Mouse (Mus musculus): ENCODE results near the gene Gm45062. TPM values are rescaled to one million over a fixed set of nuclear protein-coding genes. Genes with fewer than 3 reads are reported as not detected.

The Gm45062 gene
- total RNA-seq, 2 experiments from 2014 or later, result not detected

DNA sequence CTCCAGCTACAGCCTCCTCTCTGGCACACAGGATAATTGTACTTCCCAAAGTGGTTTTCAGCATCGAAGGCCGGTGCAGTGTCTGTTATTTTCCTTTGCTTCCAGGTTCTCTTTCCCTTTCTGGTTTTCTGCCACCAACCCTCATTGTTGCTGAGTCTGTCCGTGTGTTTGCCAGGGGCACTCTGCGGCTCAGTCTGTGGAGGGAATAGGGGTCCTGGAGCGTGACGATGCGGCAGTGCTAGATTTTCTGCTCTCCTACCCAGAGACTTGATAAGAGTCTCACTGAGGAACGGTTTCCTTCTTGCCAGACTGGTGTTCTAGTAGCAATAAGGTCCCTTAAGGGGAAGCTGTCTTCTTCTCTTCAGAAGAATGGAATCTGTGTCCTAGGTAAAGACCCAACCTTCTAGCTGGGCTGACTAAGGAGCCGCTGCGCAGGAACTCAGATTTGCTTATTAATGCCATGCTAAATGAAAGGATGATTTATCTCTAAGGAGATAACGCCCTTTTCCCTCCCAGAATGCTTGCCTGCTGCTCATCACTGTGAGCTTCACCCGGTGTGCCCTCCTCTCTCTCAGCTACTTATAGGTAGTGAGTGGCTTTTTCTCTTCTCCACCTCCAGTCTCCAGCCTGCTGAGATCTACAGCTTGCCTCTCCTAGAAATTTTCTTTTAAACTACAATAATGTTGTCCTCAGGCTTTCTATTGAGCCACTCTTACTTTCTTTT is 104.9 kb downstream of the Gm45062 start:
- intact Hi-C loops (cut with DNase I), result no loop called here
- DNase-seq, result no peak

DNA sequence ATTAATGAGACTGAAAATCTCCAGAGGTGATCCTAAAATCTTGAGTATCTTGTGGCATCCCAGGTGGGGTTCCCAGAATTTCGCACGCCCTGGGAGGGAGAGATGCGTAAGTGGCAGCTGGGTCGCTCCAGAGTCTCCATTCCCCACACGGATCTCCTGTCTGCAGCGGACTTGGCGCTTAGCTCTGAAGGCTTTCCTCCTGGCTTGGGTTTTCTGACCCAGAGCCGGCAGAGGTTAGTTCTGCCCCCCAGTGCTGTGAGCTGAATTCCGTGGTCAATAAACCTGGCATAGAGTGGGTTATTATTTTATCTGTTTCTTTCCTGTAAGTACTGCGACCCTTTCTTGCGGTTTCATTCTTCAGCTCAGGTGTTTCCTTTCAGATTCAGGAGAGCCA is 105.5 kb downstream of the Gm45062 start:
- DNase-seq, result no peak
- intact Hi-C loops (cut with DNase I), result no loop called here

DNA sequence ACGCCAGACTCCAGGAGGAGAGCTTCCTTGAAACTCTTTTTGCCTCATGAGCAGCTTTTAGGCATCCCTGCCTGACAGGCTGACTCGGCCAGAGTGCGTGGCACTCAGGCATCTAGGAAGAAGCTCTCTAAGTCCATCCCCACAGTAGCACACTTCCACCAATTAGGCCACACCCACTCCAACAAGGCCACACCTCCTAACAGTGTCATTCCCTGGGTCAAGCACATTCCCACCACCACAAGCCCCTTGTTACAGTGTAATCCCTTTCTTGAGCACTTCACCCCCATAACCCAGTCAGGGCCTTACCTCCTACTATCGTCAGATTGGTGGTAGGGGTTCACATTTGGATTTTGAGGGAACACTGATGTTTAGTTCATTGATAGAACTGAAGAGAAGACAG is 108.4 kb downstream of the Gm45062 start:
- DNase-seq, result no peak
- intact Hi-C loops (cut with DNase I), result no loop called here

DNA sequence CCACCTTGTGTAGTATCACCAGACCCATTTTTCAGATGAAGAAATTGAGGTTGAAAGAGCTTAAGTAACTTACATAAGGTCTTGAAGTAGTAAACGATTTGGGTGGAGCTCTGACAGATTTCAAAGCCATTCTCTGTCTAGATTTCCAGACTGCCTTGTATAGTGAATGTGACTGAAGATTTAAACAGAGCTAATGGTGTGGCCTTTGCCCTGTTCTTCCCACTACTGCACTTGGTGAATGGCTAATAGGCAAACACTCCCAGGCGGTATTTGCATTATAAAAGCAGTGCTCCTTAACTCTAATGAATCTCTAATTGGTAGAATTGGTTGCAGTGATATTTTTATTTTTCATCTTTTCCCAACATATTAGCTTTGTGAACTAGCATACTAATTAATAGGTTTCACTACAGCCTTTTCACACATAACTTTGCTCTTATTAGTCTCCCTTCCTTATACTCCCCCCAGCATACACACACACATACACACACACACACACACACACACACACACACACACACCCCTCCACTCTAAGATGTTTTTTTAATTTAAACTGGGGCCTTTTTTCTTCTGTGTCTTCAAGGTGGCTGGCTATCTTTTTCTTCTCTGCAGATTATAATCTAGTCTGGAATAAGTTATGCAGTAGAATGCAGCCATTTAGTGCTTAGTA is 109.1 kb downstream of the Gm45062 start:
- no peak for DNase-seq
- intact Hi-C loops (cut with DNase I), result no loop called here

DNA sequence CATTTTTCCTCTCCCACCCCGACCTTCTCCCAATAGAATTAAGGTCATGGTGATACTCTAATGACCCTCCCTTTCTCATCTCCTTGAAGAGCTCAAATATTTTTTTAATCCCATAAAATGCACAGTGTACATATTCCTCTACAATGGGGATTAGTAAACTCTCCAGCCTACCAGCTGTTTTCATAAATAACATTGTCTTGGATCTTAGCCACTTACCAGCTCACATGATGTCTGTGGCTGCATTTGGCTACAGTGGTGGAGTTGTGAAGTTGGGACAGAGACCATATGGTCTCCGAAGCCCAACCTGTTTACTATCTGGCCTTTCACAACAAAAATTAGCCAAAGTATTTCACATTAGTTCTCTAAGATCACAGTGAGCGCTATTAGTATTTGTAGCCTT is 111.4 kb downstream of the Gm45062 start:
- intact Hi-C loops (cut with DNase I), result no loop called here
- no peak for DNase-seq

DNA sequence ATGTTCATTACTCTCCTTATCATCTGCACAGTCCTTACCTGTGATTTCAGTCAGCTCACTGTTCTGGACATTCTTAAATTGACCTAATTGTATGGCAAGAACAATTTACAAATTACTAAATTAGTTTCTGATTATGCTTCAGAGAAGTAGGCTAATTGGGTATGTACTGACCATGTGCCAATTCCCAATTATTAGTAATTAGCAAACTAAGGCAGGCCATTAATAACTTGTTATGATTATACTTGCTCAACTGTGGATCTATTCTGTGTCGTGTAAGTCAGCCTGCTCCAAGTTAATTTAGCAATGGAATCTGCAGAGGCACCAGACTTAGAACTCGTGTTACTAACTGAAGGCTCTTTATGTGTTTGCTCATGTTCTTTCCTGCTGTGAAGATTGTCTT is 113.8 kb downstream of the Gm45062 start:
- intact Hi-C loops (cut with DNase I), result no loop called here
- DNase-seq, result no peak

DNA sequence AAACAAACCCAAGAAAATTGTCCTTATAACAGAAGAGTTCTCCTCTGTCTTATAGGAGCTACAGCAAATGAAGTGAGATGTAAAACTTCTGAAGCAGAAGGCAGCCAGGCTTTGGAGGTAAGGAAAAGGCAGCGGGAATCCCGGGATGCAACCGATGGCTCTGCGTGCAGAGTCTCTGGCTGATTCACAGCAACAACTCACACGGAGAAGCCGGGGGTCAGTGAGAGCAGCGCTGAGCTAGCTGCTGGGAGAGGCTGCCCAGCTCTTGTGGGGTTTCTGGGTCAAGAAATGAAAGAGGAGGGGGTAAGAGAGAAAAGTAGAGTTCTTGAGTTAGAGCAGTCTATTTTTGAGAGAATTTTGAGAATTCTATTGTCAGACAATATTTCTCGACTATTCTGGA is 114.6 kb downstream of the Gm45062 start:
- DNase-seq, result no peak
- intact Hi-C loops (cut with DNase I), result no loop called here

DNA sequence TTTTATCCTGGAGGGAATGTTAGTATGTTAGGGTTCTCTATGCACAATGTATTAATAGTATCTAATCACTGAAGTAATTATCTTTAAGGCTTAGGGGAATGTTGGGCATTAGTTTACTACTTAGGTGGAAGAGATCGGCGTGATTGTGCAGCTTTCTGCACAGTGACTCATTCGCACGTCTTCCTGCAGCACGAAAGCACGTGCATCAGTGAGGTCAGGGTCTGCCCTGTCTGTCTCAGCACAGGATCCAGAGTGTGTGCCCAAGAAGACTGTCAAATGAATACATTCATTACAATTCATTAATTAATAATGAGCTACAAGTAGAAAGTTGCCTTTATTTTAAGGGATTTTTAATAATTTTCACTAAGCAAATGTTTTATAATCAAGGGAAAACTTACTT is 115.0 kb downstream of the Gm45062 start:
- DNase-seq, result no peak
- intact Hi-C loops (cut with DNase I), result no loop called here

DNA sequence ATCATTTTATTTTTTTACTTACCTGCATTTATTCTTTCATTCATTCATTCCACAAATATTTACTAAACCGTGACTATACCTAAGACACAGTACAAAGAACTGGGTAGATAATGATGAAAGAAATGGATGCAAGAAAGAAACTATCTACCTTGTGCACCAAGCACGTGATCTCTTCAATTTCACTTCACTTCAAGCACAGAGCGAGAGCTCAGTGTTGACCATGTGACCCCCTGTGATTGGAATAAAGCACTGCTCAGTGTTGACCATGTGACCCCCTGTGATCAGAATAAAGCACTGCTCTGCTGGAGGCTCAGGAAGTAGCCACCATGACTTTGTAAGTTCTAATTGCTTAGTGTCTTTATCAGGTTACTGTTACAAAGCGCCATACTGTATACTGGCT is 115.5 kb downstream of the Gm45062 start:
- no peak for DNase-seq
- intact Hi-C loops (cut with DNase I), result no loop called here

DNA sequence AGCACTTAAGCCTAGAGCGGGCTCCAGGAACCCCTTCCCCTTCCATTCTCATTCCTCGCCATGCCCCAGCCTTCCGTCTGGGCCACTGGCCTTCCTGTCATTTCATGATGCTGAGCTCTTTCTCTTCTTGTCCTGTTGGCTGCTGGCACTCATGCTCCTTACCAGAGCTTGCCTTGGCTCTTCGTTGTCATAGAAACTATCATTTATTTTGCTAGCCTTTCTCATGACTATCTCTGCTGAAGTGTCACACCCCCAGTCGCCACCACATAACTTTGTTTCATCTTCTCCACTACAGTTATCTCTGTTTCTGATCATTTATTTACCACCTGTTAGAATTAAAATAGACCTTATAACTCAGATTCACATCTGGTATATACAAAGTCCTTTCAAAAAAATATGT is 117.1 kb downstream of the Gm45062 start:
- no peak for DNase-seq
- intact Hi-C loops (cut with DNase I), result no loop called here

DNA sequence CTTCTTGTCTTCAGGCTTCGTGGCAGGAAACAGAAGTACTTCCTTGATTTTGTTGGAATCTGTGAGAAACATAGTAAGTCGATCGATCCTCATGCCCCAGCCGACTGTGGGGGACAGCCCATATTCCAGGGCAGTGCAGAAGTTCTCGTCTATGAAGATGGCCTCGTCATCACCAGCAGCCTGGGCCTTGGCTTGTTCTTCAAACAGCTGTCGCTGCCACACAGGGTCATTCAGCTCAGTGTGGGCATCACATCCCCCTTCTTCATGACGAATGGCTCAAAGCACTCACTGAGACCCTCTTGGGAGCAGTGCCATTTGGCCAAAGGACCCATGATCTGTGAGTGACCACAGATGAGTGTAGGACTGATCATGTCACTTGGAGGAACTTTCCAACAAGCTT is 118.4 kb downstream of the Gm45062 start:
- no peak for DNase-seq
- intact Hi-C loops (cut with DNase I), result no loop called here

DNA sequence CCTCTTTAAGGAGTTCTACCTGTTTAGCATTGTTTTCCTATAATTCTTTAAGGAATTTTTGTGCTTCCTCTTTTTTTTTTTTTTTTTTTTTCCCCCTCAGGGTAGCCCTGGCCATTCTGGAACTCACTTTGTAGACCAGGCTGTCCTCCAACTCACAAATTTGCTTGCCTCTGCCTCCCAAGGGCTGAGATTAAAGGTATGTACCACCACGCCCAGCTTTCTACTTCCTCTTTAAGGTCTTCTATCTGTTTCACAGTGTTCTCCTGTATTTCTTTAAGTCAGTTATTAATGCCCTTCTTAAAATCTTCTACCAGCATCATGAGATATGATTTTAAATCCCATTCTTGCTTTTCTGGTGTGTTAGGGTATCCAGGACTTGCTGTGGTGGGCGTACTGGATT is 130.1 kb downstream of the Gm45062 start:
- no peak for DNase-seq
- intact Hi-C loops (cut with DNase I), result no loop called here

DNA sequence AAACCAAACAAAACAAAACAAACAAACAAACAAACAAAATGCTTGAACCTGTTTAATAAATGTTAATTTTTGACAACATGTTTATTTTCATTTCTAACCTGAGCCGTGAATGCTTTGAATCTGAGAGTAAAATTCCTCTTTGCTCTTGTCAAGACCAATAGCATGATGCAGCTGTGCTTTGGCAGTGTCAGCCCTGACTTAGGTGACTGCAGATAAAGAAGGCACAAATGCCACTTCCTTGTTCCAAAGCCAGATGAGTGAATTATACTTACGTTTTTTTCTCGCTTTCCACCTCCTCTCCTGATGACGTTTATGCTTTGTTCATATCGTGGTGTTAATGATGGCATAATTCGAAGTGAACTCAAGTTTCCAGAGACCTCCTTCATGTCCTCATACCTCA is 131.0 kb downstream of the Gm45062 start:
- intact Hi-C loops (cut with DNase I), result no loop called here
- DNase-seq, result no peak

DNA sequence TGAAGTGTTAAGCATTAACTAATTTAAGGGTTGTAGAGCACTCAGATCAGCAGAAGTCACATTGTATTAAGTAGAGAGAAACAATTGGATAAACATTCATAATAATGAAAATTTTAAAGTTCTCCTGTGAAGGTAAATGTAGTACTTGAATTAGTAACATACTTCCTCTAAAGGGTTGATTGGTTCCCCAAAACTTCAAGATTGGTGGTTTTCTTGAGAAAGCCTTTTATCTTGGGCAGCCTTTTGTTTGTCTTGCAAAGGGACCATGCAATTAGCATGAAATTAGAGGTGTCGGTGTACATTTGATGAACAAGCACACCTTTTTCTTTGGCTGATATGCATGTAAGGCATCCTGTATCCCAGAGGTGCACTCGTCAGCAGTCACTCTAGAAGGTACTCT is 131.7 kb downstream of the Gm45062 start:
- intact Hi-C loops (cut with DNase I), result no loop called here
- DNase-seq, result no peak

DNA sequence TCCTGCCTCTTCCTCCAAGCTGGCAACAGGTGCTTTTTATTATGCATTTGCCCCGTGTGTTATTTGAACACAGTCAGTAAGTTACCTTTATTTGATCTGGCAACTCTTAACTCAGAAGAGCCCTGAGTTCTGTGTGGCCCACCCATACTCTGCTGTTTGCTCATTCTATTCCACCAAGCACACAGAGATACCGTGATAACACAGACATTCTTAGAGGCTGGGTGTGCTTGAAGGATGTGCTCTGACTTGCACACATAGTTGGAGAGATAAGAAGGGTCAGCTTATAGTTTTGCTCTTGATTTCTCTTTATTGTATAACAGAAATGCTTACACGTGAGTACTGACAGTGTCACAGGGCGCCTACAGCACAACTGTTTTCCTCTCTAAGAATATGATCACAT is 133.8 kb downstream of the Gm45062 start:
- intact Hi-C loops (cut with DNase I), result no loop called here
- DNase-seq, result no peak

DNA sequence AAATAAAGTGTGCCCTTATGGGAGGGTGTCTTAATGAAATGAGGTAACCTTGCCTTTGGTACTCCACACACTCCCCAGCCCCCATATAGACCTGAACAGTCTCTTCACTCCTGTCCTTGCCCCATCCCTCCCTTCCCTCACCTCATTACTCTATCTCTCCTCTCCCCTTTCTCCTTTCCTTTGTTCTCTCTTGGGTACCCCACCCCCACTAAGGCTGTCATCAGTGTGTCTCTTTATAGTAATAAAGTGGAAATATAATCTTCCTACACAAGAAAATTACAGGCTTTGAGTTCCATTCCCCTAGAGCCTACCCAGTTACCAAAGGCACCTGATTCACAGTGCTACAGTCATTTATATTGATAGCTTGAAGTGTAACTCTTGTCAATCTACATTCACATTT is 134.8 kb downstream of the Gm45062 start:
- intact Hi-C loops (cut with DNase I), result no loop called here
- no peak for DNase-seq

DNA sequence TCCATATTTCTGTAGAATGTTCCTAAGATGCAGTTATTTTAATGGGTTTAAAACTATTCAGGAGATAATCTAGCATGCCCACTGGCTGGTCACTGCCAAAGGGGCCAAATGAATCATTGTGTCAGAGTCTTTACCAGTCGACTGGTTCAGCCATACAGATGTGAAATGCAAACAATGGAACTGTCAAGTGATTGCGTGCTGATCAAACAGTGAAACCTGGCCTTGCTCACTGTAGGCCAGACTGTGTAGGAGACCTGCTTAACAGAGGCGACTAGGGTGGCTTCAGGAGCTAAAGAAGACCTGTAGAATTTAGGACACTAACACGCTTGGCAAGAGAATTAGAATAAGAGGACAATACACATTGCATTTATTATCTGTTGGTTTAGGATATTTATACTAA is 135.8 kb downstream of the Gm45062 start:
- intact Hi-C loops (cut with DNase I), result no loop called here
- DNase-seq, result no peak

DNA sequence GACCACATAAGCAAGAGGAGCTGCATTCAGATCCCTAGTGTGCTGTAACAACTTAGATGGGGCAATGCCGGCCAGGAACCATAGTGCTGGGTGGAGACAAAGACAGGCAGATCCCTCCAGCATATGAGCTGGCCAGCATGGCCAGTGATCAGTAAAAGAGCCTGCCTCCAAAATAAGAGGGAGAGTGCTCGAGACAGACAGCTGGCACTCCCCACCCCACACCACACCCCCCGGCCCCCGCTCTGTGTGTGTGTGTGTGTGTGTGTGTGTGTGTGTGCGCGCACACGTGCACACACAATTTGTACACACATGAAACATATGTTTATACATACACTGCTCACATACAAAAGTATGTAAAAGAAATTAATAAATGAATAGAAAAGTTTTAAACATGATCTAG is 138.0 kb downstream of the Gm45062 start:
- no peak for DNase-seq
- intact Hi-C loops (cut with DNase I), result no loop called here

DNA sequence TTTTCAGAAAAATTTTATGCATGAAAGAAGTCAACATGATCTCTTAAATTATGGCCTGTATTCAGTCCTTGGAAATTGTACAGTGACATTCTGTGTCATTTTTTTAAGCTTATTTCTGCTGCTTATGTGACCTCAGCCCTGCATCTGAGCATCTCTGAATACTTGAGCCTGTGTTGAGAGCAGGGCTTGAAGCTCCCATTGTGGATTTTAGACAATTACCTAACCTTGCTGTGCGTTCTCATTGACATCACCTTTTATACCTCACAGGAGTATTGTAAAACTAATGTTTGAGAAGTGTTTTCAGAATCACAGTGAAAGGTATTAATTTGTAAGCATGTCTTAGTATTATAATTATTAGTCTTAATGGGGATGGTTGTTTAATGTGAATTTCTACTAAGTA is 140.5 kb downstream of the Gm45062 start:
- intact Hi-C loops (cut with DNase I), result no loop called here
- no peak for DNase-seq

DNA sequence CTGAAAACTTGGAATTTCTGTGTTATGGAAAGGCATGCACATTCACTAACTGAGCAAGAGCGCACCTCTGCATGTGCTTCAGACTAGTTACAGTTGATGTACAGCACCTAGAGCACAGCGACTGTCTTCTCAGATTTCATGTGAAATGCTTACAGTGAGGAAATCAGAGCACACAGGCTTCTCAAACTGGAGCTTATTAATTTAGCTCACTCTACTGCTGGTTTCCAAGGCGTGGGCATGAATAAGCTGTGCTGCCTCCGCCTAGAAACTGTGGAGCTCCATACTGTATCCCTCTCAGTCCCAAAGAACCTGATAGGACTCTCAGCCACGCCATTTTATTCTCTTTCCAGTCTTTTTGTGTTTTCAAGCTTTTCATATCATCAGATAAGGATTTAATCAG is 143.9 kb downstream of the Gm45062 start:
- intact Hi-C loops (cut with DNase I), result no loop called here
- no peak for DNase-seq

DNA sequence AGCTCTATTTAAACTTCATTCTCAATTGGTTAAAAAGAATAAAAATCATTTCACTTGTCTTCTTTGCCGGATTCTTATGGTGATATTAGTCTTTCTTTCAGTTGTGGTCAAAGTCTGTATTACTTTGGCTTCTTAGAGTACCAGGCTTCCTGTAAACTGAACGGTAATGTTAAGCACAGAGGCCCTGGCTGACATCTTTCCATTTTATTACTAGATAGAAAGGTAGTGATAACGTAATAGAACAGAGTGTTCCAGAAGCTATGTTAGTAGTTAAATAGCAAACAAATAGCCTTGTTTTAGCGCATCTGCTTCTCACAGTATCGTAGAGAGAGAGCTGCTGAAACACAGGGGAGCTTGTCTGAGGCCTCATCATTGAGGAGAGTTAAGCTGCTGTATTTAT is 146.6 kb downstream of the Gm45062 start:
- no peak for DNase-seq
- intact Hi-C loops (cut with DNase I), result no loop called here

DNA sequence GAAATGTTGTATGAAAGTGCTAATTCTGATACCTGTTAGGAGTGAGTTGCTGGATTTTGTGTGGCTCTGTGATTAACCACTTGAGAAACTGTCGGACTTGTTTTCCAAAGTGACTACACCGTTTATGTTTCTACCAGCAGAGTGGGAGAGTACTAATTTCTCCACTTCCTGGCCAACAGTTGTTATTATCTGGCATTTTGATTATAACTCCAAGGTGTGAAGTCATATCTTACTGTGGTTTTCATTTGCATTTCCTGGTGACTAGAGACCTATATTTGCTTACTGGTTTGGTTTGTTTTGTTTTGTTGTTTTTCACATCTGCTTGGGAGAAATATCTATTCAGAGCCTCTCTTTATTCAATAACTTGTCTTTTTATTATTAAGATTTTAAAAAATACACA is 149.1 kb downstream of the Gm45062 start:
- intact Hi-C loops (cut with DNase I), result no loop called here
- DNase-seq, result no peak

DNA sequence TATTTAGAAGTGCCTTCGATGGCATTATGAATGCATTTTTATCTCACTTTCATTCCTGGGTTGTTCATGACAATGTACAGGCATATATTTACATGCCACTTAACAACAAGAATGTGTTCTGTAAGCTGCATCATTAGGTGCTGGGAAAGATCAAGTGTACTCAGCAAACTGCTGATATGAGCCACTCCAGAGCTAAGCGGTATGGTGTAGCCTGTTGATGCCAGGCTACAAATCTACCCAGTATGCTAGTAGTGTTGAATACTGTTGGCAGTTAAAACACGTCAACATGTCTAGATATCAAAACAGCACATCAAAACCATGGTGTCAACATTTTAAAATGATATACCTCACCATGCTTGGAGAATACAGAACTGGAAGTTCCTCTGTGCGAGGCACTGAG is 150.6 kb downstream of the Gm45062 start:
- no peak for DNase-seq

More for the DNA sequence above, 150.6 kb downstream of the Gm45062 start:
- intact Hi-C loops (cut with DNase I), result no loop called here
